Mouse (Mus musculus): ENCODE results near the gene Adra2b. TPM values are rescaled to one million over a fixed set of nuclear protein-coding genes. Genes with fewer than 3 reads are reported as not detected.

Gene Adra2b
- polyA plus RNA-seq, 1 experiment = not detected

DNA sequence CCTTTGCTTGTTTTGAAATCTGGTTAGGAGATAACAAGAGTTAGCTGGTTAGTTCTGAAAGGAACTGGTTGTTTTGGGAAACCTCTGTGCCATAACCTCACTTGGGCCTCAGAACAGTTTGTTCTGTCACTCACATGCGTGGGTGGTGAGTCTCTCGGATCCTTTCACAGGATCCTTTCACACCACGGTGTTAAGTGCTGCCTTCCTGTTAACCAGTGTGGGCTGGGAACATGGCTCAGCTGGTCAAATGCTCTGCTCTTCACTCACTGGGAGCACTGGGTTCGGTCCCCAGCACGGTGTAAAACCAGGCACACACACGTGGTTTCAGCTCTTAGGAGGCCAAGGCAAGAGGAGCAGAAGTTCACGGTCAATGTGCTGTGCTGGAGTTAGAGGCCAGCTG lies 38.6 kb upstream of the Adra2b start:
- peaks cover 7% of the 10 kb centered on the region; the same call in 1 of the 2 replicates for H3K4me1 ChIP-seq (ENCODE audit: control insufficient read depth, insufficient read depth, low read length)
- no peak overlapping the region for H3K4me3 ChIP-seq (ENCODE audit: insufficient read depth, low read length)
- TF ChIP-seq POLR2A (IDR thresholded peaks at IDR 0.05; ENCODE audit: low read depth, low read length) (no peak), CTCF (IDR thresholded peaks at IDR 0.05; ENCODE audit: borderline replicate concordance, insufficient read depth, low read length) (no peak)
- H3K27ac ChIP-seq (ENCODE audit: insufficient read depth, low read length) = no peak overlapping the region

DNA sequence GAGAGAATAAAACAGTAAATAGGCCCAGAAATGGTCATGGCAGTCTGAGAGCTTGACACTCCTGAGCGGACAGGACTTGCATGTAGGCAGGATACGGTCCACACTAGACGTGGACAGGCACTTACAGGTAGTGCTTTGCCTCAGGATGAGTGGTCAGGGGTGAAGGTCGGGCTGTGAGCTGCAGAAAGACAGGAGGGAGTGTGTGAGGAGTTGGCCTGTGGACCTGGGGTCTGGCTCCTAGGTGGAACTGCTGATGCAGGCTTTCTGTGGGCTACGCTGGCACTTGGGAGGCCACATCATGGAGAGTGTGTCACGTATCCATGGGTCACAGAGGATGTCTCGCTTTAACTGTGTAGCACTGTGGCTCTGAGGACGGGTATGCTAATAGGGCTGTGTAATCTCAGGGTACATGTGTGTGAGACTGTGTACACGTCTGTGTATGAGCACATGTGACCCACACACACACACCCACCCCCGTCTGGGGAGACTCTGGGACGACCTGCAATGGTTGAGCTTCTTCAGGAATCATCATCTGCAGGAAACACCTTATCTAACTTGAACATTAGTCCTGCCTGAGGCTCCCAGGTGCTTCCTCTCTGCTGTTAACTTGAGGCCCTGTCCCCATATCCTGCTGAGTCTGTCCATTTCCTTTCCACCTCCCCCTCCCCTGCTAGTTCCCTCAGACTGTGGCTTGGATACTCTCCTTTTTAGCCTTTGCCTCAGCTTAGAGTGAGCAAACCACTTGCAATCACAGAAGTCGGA lies 34.7 kb upstream of the Adra2b start:
- no peak overlapping the region for H3K4me3 ChIP-seq (ENCODE audit: insufficient read depth, low read length)
- H3K27ac ChIP-seq (ENCODE audit: insufficient read depth, low read length) = no peak overlapping the region
- TF ChIP-seq POLR2A (IDR thresholded peaks at IDR 0.05; ENCODE audit: low read depth, low read length) = no peak
- no peak for TF ChIP-seq CTCF (IDR thresholded peaks at IDR 0.05; ENCODE audit: borderline replicate concordance, insufficient read depth, low read length)
- peaks cover 2% of the 10 kb centered on the region; the same call in 1 of the 2 replicates for H3K4me1 ChIP-seq (ENCODE audit: control insufficient read depth, insufficient read depth, low read length)

DNA sequence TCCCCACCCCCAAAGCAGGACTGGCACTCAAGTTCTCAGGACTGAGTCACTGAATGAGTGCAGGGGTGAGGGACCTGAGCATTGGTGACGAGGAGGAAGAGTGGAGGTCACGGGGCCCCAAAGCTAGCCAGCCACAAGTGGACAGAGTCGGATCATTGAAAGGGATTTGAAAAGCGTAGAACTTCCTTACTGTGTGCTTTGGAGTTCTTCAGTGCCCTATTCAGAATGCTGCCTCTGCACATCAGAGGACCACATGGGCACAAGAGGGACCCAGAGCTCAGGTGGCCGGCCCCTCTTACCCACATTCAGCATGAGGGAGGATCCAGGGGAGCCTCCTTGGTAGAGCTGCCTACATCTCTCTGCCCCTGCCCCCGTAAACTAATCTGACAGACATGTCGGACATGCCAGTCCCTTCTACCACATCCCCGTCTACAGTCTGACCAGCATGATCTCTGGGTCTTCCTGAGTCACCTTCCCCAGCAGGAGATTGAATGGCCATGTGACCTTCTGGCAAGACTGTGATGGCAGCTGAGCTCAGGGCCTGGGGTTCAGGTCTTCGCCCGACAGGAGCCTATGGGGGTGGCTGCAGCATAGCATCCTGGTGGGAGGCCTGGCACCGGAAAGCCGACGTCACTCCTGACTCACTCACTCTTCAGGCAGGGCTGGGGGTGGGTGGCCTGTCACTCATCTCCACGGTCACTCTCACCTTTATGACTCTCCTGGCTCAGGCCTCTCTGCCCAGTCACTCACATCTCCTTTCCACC lies 30.0 kb upstream of the Adra2b start:
- TF ChIP-seq POLR2A (IDR thresholded peaks at IDR 0.05; ENCODE audit: low read depth, low read length) (no peak), CTCF (IDR thresholded peaks at IDR 0.05; ENCODE audit: borderline replicate concordance, insufficient read depth, low read length) (no peak)
- Histone ChIP-seq H3K27ac (ENCODE audit: insufficient read depth, low read length) (no peak overlapping the region), H3K4me3 (ENCODE audit: insufficient read depth, low read length) (no peak overlapping the region), H3K4me1 (ENCODE audit: control insufficient read depth, insufficient read depth, low read length) (no peaks in the 10 kb centered on the region)

DNA sequence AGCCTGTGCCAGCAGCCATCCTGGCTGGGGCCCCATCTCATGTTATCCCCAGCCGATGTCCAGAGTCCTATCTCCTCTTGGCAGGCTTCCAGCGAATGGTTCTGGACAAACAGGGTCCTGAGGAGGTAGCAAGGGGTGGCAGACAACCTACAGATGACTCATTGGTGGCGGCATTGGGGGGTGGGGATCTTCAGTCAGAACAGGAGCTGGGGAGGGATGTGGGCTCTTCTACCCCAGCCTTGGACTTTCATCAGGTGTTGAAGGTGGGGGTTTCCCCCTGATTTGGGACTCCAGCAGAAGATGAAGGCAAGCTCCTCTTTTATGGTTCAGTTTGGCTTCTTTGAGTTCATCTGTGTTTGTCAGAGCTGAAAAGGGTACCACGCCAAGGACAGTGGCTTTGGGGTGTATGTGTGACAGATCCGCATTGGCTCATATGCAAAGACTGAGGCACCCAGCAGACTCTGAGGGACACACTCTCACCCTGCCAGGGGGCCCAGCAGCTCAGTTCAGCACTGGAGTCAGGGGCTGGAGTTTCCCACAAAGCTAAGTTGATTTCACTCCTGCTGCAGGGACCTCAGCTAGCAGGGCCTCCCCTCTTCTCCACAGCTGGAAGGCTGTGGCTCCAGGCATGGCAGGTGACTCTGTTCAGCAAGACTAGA lies 28.9 kb upstream of the Adra2b start:
- H3K4me1 ChIP-seq (ENCODE audit: control insufficient read depth, insufficient read depth, low read length) = no peaks in the 10 kb centered on the region
- H3K4me3 ChIP-seq (ENCODE audit: insufficient read depth, low read length) = no peak overlapping the region
- TF ChIP-seq CTCF (IDR thresholded peaks at IDR 0.05; ENCODE audit: borderline replicate concordance, insufficient read depth, low read length) = no peak
- TF ChIP-seq POLR2A (IDR thresholded peaks at IDR 0.05; ENCODE audit: low read depth, low read length) = no peak
- no peak overlapping the region for H3K27ac ChIP-seq (ENCODE audit: insufficient read depth, low read length)

DNA sequence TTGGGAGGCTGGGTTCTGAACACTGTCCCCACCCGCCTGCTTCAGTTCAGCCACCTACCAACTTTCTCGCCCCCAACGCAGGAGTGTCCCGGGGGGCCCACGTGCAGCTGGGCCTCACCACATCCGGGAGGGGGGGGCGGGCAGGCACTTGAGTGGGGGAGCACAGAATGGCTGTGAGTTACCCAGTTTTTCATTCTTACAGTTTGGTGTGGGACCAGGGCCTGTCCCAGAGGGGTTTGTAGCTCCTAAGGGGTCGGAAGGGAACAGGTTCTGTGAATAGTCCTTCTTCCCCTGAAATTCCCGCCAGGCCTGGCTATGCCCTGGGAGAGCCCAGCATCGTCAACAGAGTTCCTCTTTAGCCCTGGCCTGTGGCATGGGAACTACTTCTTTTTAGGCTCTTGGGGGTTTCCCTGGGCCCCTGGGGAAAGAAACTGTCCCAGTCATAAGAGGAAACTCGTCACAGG lies 27.9 kb upstream of the Adra2b start:
- H3K4me3 ChIP-seq (ENCODE audit: insufficient read depth, low read length) = no peak overlapping the region
- H3K4me1 ChIP-seq (ENCODE audit: control insufficient read depth, insufficient read depth, low read length) = no peaks in the 10 kb centered on the region
- TF ChIP-seq CTCF (IDR thresholded peaks at IDR 0.05; ENCODE audit: borderline replicate concordance, insufficient read depth, low read length) (no peak), POLR2A (IDR thresholded peaks at IDR 0.05; ENCODE audit: low read depth, low read length) (no peak)
- H3K27ac ChIP-seq (ENCODE audit: insufficient read depth, low read length) = no peak overlapping the region

DNA sequence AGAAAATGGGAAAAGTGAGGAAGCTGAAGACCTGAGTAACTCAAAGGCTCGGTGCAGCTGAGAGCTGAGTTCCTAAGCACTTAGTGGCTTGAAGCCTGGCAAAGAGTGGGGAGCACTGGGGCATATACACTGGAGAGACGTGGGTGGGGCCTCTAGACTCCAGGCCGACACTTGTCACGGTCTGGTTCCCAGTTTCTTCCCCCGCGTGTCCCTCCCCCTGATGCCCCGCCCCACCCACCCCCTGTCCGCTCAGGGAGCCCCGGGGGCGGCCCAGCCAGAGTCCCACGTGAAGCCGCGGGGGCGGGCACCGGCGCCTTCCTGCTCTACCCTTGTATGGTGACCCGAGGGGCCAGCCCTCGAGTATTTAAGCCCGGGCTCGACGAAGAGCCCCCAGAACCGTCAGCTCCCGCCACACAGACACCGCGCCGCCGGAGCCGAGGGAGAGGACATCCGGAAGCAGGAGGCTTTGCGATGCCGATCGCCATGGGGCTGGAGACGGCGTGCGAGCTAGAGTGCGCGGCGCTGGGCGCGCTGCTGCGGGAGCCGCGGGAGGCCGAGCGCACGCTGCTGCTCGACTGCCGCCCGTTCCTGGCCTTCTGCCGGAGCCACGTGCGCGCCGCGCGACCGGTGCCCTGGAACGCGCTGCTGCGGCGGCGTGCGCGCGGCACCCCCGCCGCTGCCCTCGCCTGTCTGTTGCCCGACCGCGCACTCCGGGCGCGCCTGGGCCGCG lies 27.1 kb upstream of the Adra2b start, which contains the start of gene Dusp2:
TSS of gene Dusp2 (plus strand) at position 393 of the 730 bp plus-strand sequence.
- no peak for TF ChIP-seq CTCF (IDR thresholded peaks at IDR 0.05; ENCODE audit: borderline replicate concordance, insufficient read depth, low read length)
- peak; percentile 45 for TF ChIP-seq POLR2A (IDR thresholded peaks at IDR 0.05; ENCODE audit: low read depth, low read length)
- H3K4me3 ChIP-seq (ENCODE audit: insufficient read depth, low read length) = peak within 1 kb of the TSS; percentile 45
- no peak within 1 kb of the TSS for H3K27ac ChIP-seq (ENCODE audit: insufficient read depth, low read length)
- no peaks in the 10 kb centered on the region for H3K4me1 ChIP-seq (ENCODE audit: control insufficient read depth, insufficient read depth, low read length)

DNA sequence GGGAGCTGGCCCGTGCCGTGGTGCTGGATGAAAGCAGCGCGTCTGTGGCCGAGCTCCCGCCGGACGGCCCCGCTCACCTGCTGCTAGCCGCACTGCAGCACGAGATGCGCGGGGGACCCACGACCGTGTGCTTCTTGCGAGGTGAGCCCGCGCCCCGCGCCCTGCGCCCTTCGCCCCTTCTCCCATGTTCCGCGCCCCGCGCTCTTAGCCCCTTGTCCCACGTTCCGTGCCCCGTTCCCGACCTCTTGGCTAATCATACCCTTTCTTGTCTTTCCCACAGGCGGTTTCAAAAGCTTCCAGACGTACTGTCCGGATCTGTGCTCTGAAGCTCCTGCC lies 26.5 kb upstream of the Adra2b start:
- H3K4me1 ChIP-seq (ENCODE audit: control insufficient read depth, insufficient read depth, low read length) = no peaks in the 10 kb centered on the region
- no peak for TF ChIP-seq CTCF (IDR thresholded peaks at IDR 0.05; ENCODE audit: borderline replicate concordance, insufficient read depth, low read length)
- TF ChIP-seq POLR2A (IDR thresholded peaks at IDR 0.05; ENCODE audit: low read depth, low read length) = no peak
- H3K27ac ChIP-seq (ENCODE audit: insufficient read depth, low read length) = no peak overlapping the region
- peak overlapping the region; percentile 45 for H3K4me3 ChIP-seq (ENCODE audit: insufficient read depth, low read length)

DNA sequence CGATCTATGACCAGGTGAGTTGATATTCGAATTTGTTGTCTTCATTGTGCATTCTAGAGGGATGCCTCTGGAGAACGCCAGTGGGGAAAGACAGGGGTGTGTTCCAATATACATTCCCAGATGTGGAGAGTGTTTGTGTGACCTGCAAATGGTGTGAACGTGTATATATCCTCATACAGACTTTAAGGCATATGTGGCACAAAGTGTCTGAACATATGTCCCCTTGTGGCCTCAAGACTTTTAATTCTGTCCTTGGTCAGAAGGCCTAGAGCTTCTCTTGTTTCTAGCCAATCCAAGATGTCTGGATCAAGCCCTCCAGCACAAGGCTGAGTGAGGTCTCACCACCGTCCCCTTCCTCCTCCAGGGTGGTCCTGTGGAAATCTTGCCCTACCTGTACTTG lies 26.1 kb upstream of the Adra2b start:
- H3K4me1 ChIP-seq (ENCODE audit: control insufficient read depth, insufficient read depth, low read length) = no peaks in the 10 kb centered on the region
- no peak for TF ChIP-seq CTCF (IDR thresholded peaks at IDR 0.05; ENCODE audit: borderline replicate concordance, insufficient read depth, low read length)
- no peak for TF ChIP-seq POLR2A (IDR thresholded peaks at IDR 0.05; ENCODE audit: low read depth, low read length)
- peak overlapping the region; percentile 45; the same call in 1 of the 2 replicates for H3K4me3 ChIP-seq (ENCODE audit: insufficient read depth, low read length)
- no peak overlapping the region for H3K27ac ChIP-seq (ENCODE audit: insufficient read depth, low read length)

DNA sequence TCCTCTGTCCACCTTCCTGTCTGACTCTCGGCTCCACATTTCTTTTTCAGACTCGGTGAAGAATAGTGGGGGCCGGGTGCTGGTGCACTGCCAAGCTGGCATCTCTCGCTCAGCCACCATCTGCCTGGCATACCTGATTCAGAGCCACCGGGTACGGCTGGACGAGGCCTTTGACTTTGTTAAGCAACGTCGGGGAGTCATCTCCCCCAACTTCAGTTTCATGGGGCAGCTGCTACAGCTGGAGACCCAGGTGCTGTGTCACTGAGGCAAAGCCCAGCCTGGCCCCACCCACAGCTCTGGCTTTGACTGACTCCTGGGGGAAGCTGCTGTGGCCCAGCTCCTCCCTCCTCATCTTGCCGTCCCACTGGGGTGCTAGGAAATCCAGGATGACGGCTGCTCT lies 25.5 kb upstream of the Adra2b start:
- H3K4me3 ChIP-seq (ENCODE audit: insufficient read depth, low read length) = no peak overlapping the region
- H3K4me1 ChIP-seq (ENCODE audit: control insufficient read depth, insufficient read depth, low read length) = no peaks in the 10 kb centered on the region
- no peak overlapping the region for H3K27ac ChIP-seq (ENCODE audit: insufficient read depth, low read length)
- TF ChIP-seq CTCF (IDR thresholded peaks at IDR 0.05; ENCODE audit: borderline replicate concordance, insufficient read depth, low read length) = no peak
- TF ChIP-seq POLR2A (IDR thresholded peaks at IDR 0.05; ENCODE audit: low read depth, low read length) = no peak

Measured in embryonic fibroblast, embryonic 13.5 days (primary cell).